Mouse (Mus musculus) G1E (cell line): ENCODE measurements around the gene Med25. TPM values are rescaled to one million over a fixed set of nuclear protein-coding genes. Genes with fewer than 3 reads are reported as not detected.

Source experiments
- ATAC-seq: 2 replicates; pipeline ENCODE4 v1.8.0; 2016; ENCODE audit warnings: mild to moderate bottlenecking; ENCODE audit not compliant: insufficient number of reproducible peaks, poor library complexity, low FRiP score, severe bottlenecking; ENCODE audit errors: extremely low read depth
- DNase-seq: peaks from one replicate; pipeline ENCODE4 v3.0.0; 2012; ENCODE audit warnings: low spot score
- H3K27me3 ChIP-seq: 2 replicates; pipeline ENCODE4 v1.6.1; 2012; ENCODE audit warnings: mild to moderate bottlenecking, low read length, inconsistent platforms; ENCODE audit not compliant: insufficient read depth
- H3K36me3 ChIP-seq: replicated peaks from 2 replicates; pipeline ENCODE3; 2012; ENCODE audit warnings: mild to moderate bottlenecking, inconsistent platforms
- H3K4me1 ChIP-seq: 2 replicates; pipeline ENCODE4 v1.6.1; 2012; ENCODE audit warnings: low read depth, low read length, inconsistent platforms, mixed read lengths; ENCODE audit not compliant: insufficient read depth
- H3K4me3 ChIP-seq: 2 replicates; pipeline ENCODE4 v1.5.1; 2012; ENCODE audit warnings: low read depth, mild to moderate bottlenecking, inconsistent platforms, low read length, moderate library complexity, mixed read lengths
- H3K9me3 ChIP-seq: replicated peaks from 2 replicates; pipeline ENCODE4 v1.6.1; 2012; ENCODE audit warnings: inconsistent platforms
- CTCF ChIP-seq: IDR thresholded peaks from 2 replicates; pipeline ENCODE4 v1.5.1; 2012; ENCODE audit warnings: low read depth, low read length, inconsistent platforms, mixed read lengths
- GATA1 ChIP-seq: IDR thresholded peaks from 2 replicates; pipeline ENCODE4 v1.6.1; 2012; ENCODE audit warnings: borderline replicate concordance, low read length, inconsistent platforms, mixed read lengths
- GATA2 ChIP-seq: IDR thresholded peaks from 2 replicates; pipeline ENCODE4 v1.6.1; 2012; ENCODE audit warnings: low read depth, low read length, inconsistent platforms, borderline replicate concordance
- POLR2AphosphoS5 ChIP-seq: IDR thresholded peaks from 2 replicates; pipeline ENCODE4 v1.6.1; 2012; ENCODE audit warnings: low read depth, low read length, inconsistent platforms; ENCODE audit not compliant: insufficient replicate concordance
- TAL1 ChIP-seq: conservative IDR thresholded peaks from 2 replicates; pipeline ENCODE4 v1.6.1; 2012; ENCODE audit warnings: low read depth, low read length, inconsistent platforms, mixed read lengths
- polyA plus RNA-seq: library from polyadenylated mRNA; stranded (reverse); fragments of >175 nt; gene quantifications from 2 replicates; pipeline ENCODE4 v1.2.3, GENCODE M21; 2012
- total RNA-seq, 2 experiments: library from RNA; stranded (forward) in 1 of 2; stranded (reverse) in 1 of 2; fragments of 200-1000 nt in 1 of 2; fragments of >200 nt in 1 of 2; fragmentation: Nextera tagmentation in 1 of 2; gene quantifications; 2 replicates each; pipeline ENCODE4 v1.2.3; 2014 to 2017

Gene Med25
- total RNA-seq (2014; fragmentation: Nextera tagmentation) (77.5 and 96.6 TPM in 2 replicates), total RNA-seq (2017) (14.0 and 16.5 TPM in 2 replicates), polyA plus RNA-seq (367 and 482 TPM in 2 replicates)

DNA sequence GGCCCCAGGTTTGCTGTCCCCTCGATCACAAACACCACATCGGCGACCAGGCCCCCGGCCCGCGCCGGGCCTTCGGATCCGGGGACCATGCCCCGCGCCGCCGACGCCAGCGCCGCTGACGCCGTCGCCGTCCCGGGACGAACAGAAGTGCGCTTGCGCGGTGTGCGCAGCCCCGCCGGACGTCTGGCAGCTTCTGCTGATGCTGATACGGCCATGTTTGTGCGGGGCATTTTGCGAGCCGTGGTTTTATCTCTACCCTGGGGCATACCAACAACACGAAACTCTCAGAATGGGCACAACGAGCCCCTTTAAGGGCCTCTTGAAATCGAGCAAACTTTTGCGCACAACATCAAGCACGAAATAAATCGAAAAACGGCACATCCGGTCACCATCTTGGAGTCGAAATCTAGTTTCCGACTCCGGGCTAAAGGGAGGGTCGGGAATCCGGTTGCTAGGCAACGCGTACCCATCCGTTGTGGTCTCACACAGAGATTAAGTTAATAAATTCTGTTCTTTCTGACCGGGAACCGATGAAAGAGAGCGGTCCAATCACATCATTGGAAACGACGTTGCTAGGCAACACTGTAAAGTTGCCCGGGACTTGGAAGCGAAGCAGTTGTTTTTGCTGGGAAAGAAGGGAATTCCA is at the start of gene Med25:
Gene Med25 (minus strand): TSS at position 437 of the 646 bp plus-strand sequence.
- H3K36me3 ChIP-seq, result peaks cover 43% of the 10 kb centered on the region
- peak; percentile 89 for DNase-seq
- peaks cover 65% of the 10 kb centered on the region for H3K4me1 ChIP-seq
- ATAC-seq, result peak; percentile 31; the same call in 1 of the 2 replicates
- H3K9me3 ChIP-seq, result no peaks in the 10 kb centered on the region
- peak within 1 kb of the TSS; percentile 91 for H3K4me3 ChIP-seq
- TF ChIP-seq TAL1, result no peak
- no peak for TF ChIP-seq GATA1
- TF ChIP-seq CTCF, result no peak
- no peak for TF ChIP-seq POLR2AphosphoS5
- TF ChIP-seq GATA2, result no peak
- no peaks in the 10 kb centered on the region for H3K27me3 ChIP-seq

DNA sequence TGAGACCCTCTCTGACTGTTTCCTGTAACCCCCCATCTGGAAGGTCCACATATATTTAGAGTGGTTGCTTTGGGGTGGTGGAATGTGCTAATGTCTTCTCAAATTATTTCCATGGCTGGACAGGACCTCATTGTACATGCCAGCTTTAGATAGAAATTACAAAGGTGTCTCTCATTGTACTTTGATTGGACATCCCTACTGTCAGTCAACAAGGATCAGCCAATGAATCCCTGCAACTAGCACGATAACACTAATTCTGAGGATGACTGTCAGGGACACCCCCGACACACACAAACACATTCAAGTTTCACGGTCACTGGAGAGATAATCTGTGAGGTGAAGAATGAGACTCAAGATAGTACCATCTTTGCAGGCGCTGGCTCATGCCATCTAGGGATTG is 46.2 kb upstream of the Med25 start:
- no peaks in the 10 kb centered on the region for H3K36me3 ChIP-seq
- no peak overlapping the region for H3K4me3 ChIP-seq
- no peak for DNase-seq
- no peak for TF ChIP-seq CTCF
- TF ChIP-seq POLR2AphosphoS5, result no peak
- no peak for TF ChIP-seq TAL1
- TF ChIP-seq GATA1, result no peak
- TF ChIP-seq GATA2, result no peak
- no peaks in the 10 kb centered on the region for H3K4me1 ChIP-seq
- no peak for ATAC-seq
- peaks cover 3% of the 10 kb centered on the region; the same call in 1 of the 2 replicates for H3K9me3 ChIP-seq
- peaks cover 11% of the 10 kb centered on the region for H3K27me3 ChIP-seq

DNA sequence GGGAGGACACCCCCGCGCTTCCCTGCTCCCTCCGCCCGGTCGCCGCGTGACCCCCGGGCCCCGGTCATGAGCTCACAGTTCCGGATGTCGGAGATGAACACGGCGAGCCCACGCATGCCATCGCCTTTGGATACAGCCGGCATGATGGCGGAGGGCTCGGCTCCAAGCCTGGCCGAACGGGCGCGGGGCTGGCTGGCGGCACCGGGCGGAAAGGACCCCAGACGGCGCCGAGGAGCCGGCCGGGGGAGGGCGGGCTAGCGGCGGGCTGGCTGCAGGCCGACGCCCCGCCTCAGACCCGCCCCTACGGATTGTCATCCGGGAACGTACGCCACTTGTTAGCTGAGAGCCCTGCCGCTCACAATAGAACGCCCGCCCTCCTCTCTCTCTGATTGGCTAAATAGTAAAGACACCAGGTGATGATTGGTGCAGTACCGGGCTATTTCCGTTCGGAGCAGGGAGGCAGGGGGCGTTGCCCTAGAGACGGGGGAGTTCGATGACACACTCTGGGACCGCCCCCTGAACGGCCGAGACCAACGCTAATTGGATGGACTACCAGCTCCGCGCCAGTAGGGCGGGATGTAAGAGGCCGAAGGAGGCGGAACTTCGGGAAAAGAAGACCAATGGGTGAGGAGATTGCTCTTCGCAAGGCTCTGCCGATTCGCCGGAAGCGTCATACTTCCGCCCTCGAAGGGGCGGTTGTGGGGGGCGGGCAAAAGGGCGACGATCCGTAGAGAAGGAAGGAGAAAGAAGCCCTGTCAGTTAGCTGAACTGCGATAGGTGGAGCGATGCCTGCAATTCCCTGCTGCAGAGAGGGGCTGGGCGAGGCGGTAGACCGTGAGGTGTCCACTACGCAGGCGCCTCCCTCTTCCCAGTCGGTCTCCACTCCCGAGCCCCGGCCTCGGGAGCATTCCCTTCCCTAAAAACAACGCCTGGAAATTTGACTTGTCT is 37.0 kb upstream of the Med25 start, which contains the start of gene Ap2a1:
Gene Ap2a1 (minus strand): TSS at position 293 of the 948 bp plus-strand sequence.
- H3K4me1 ChIP-seq, result peaks cover 41% of the 10 kb centered on the region

DNA sequence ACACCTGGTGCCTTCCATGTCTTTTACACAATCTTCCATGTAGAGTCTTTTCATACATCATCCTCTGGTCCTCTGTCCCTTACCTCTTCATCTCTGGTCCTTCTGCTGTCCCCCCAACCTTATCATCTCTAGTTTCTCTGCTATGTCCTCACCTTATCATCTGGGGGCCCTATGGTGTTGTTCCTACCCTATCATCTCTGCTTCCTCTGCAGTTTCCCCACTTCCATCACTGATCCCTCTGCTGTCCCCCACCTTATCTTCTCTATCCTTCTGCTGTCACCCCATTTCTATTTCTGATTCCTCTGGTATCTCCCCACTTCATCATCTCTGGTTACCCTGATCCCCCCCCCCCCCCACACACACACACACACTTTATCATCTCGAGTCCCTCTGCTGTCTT is 36.1 kb upstream of the Med25 start:
- Histone ChIP-seq H3K9me3 (no peaks in the 10 kb centered on the region), H3K4me3 (peak overlapping the region; percentile 95), H3K4me1 (peaks cover 41% of the 10 kb centered on the region), H3K36me3 (peaks cover 42% of the 10 kb centered on the region), H3K27me3 (no peaks in the 10 kb centered on the region)
- 0 out of 2 replicates have a peak, but pooled peaks have one; percentile 12 for ATAC-seq
- TF ChIP-seq GATA1, result no peak
- peak; percentile 34; the same call in 1 of the 2 replicates for TF ChIP-seq TAL1
- peak; percentile 29 for DNase-seq

More for the DNA sequence above, 37.0 kb upstream of the Med25 start, which contains the start of gene Ap2a1:
- Histone ChIP-seq H3K36me3 (peaks cover 35% of the 10 kb centered on the region), H3K9me3 (no peaks in the 10 kb centered on the region), H3K4me3 (peak within 1 kb of the TSS; percentile 95), H3K27me3 (no peaks in the 10 kb centered on the region)
- TF ChIP-seq GATA1 (no peak), GATA2 (no peak), POLR2AphosphoS5 (no peak), TAL1 (no peak), CTCF (no peak)
- DNase-seq (peak; percentile 99), ATAC-seq (peak; percentile 88)

DNA sequence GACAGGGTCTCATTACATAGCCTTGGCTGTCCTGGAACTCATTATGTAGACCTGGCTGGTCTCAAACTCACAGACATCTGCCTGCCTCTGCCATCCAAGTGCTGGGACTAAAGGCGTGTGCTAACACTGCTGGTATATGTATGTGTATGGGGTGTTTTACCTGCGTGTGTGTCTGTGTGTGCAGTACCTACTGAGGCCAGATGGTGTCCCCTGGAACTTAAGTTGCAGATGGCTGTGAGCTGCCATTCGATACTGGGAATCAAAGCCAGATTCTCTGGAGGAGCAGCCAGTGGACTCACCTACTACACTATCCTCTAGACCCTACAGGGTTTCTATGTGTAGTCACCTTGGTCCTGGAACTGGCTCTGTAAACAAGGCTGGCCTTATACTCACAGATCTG is 33.0 kb upstream of the Med25 start:
- TF ChIP-seq CTCF, result peak; percentile 54
- no peak for TF ChIP-seq TAL1
- no peaks in the 10 kb centered on the region for H3K9me3 ChIP-seq
- no peak overlapping the region for H3K4me3 ChIP-seq
- DNase-seq (no peak), ATAC-seq (no peak)
- H3K4me1 ChIP-seq, result peaks cover 50% of the 10 kb centered on the region
- peaks cover 69% of the 10 kb centered on the region for H3K36me3 ChIP-seq
- H3K27me3 ChIP-seq, result no peaks in the 10 kb centered on the region

DNA sequence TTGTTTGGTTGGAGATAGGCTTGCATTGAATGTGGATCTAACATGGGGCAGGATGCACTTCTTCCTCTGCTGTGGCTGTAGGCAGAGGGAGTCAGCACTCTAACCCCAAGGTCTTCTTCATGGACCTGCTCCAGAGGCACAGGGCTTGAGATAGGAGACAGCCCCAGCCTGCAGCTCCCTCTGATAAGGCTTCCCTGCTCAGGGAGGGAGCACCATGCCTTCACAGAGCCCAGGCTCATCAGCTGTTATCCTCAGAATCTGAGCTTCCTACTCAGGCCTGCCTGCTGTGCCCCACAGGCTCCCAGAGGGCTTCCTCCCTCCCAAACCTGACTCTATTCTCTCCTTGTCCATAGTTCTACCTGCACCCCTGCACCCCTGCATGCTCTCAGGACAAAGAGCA is 30.0 kb upstream of the Med25 start:
- DNase-seq (no peak), ATAC-seq (no peak)
- Histone ChIP-seq H3K36me3 (peaks cover 89% of the 10 kb centered on the region), H3K27me3 (no peaks in the 10 kb centered on the region), H3K9me3 (no peaks in the 10 kb centered on the region), H3K4me1 (peaks cover 33% of the 10 kb centered on the region), H3K4me3 (no peak overlapping the region)
- TF ChIP-seq CTCF, result no peak
- TF ChIP-seq POLR2AphosphoS5, result no peak
- TF ChIP-seq GATA1, result no peak
- no peak for TF ChIP-seq GATA2
- TF ChIP-seq TAL1, result no peak
